Mouse (Mus musculus) 3T3-L1 (cell line): ENCODE measurements around the gene Gar1.

Source experiments
- DNase-seq: peaks from one replicate; pipeline ENCODE4 v3.0.0-alpha.2; 2015; ENCODE audit warnings: low read depth, low spot score

Gar1 gene

DNA sequence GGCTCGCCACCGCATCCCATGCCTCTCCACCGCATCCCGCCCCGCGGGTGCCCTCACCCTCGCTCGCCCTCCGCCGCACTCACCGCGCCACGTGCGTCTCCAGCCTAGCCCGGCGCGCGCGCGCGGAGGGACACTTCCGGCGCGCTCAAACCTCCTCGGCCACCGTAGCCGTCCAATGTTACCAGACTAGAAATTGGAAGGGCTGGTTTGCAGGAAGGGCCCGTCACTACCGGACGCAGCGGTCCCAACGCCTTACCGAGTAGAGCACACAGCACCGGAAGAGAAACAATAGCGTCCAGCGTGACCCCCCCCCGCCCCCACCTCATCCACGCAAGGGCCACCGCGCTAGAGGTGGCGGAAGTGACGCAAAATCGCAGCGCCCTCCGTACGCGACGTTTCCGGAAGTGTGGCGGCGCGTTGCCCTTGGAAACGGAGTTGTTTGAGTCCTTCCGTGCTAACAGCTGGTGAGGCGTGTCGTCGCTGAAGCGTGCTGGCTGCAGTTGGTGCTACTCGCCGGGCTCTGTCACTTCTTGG is at the start of gene Gar1:
Gar1 (minus strand) TSS at position 362 of the 534 bp plus-strand sequence.
- DNase-seq, result peak; percentile 98

DNA sequence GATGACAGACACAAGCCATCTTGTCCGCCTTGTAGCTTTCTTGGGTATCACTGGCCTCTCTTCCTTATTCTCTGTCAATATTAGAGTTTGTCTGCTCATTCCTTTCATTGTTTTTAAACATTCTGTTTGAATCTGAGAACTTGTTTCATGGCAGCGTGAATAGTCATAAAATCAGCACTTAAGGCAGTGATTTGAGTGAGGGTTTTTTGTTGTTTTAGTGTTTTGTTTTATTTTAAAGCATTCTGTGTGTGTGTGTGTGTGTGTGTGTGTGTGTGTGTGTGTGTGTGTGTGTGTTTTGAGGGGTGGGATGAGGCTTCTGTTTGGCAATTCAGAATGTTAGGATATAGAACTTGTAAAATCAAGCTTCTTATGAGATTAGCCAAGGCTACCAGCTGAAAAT is 48.7 kb upstream of the Gar1 start:
- no peak for DNase-seq

DNA sequence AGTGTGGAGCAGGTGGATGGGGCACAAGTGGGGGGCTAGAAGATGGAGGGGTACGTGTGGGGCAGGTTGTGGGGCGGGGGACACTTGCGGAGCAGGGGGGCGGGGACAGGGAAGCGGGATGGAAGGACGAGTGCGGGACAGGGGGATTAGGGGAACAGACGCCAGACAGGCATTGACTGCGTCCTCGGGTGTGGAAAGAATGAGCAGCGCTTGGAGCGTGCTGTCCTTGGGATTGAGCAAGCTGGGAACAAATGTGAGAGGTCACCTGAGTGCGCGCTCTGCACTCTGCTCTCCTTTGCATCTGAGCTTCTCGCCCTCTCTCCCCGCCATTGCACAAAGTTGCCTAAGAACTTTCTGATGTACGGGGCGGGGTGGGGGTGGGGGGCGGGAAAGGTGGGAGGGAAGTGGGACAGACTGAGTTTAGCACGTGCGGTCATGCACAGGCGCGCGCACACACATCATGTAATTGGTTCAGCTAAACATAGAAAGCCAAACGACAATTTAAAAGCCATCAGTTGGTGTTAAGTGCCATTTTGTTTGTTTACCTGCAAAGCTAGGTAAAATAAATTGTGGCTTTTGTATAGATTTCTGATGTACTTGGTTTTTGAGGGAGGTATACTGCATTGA is 48.0 kb upstream of the Gar1 start:
- DNase-seq, result peak; percentile 25

DNA sequence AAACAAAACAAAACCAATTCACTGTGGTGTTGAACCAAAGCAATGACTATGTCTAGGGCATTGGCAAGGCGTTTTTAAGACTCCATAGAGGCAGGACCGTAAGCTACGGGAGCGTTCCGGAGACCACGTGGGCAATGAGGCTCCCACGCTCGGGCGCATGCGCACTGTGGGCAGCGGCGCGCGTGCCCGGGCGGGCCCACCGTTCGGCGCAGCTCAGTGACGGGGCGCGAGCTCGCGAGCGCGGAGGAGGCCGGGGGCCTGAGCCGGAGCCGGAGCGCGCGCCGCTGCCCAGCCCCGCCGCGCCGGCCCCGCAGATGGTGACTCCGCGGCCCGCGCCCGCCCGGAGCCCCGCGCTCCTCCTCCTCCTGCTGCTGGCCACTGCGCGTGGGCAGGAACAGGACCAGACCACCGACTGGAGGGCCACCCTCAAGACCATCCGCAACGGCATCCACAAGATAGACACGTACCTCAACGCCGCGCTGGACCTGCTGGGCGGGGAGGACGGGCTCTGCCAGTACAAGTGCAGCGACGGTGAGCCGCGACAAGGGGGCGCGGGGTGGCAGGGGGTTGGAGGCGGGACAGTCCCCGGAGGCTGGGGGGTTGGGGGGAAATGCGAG is 47.3 kb upstream of the Gar1 start, which contains the start of gene Pla2g12a:
Pla2g12a (plus strand) TSS at position 202 of the 617 bp plus-strand sequence.
- DNase-seq, result peak; percentile 79

DNA sequence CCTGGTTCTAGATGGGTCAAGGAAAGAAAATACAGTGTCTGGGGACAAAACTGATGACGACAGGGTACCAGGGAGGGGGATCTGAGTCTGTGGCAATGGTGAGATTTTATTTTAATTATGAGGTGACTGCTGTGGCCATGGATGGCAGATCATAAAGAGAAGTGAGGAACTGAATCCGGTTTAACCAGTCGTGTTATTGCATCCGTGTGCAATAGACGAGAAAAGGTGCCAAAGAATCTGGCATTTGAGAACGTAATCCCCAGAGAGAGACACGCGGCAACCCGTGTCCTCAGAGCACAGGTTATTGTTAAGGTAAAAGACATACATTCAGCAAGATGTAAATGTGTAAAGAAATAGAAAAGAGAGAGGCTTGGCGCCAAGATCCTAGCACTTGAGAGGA is 46.1 kb upstream of the Gar1 start:
- DNase-seq, result no peak

DNA sequence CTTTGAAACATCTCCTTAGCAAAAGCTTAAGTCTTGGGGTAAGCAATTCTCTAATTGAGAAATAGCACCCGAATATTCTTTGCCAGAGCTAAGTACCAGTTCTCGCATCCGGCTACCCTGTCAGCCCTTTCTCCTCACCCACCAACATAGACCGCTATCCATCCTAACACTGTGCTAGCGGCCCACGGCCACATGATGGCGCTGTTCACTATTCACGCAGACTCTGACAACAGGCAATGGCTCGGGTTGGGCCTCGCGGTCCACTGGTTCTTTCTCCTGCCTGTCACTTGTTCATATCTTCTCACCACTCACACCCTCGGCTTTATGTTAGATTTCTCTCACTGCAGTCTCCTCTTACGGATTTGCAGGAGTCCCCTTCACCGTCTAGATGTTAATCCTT is 32.5 kb upstream of the Gar1 start:
- no peak for DNase-seq

DNA sequence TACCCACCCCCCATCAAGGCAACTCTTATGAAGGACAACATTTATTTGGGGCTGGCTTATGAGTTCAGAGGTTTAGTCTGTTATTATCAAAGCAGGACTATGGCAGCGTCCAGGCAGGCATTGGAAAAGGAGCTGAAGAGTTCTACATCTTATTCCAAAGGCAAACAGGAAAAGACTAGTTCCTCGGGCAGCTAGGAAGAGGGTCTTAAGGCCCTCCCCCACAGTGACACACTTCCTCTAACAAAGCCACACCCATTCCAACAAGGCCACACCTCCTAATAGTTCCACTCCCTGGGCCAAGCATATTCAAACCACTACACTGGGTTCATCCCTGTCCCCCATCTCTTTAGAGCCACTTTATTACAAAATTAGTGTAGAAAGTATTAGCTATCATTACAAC is 31.4 kb upstream of the Gar1 start:
- DNase-seq, result no peak

DNA sequence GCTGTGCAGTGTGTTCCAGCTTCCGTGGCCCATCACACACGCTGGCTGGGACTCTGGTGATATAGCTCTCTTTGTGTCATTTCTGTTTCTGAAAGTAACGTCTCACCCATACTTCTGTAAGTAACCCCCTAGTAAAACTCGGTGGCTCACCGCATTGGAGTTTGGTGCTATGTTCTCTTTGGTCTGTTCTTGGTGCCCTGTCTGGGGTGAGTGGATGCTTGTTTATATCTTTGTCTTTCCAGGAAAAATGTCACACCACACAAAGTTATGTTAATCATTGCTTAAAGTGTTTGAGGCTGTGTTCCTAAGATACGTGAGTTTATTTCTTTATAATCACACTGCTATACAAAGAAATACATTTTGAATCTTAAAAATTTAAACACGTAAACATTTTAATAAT is 15.7 kb upstream of the Gar1 start:
- DNase-seq, result no peak

DNA sequence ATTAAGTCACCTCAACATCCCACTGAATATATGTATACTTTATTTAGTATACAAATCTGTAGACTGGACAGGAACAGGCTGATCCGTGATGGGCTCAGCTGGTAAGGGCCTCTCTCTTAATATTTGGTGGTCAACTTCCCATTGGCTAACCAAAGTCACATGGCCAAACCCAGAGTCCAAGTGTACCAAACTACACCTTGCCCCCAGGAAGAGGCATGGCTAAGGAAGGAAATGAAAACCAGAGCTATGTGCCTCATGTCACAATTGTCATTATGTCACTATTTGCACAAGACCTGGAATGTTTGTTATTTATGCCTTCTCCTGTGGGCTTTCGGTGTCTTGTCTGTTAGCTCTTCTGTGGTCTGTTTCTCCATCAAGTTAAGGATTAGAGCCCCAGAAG is 14.7 kb upstream of the Gar1 start:
- DNase-seq, result no peak

DNA sequence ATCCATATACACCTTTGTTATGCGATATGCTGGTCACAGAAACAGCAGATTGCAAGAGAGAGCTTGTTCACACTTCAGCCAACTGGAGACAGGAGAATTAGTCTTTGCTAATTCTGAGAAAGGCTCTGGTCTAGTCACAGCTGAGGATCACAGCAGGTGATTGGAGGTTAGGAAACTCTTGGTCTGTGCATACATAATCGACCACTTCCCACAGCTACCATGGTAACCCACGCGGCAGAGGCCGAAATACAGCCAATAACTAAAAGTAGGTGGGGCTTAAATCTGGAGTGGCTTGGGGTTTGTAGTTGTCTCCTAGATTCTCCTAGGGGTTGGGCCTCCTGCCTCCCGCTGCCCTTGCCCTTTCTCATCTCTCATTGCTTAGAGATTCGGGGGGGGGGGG is 6.8 kb upstream of the Gar1 start:
- no peak for DNase-seq

DNA sequence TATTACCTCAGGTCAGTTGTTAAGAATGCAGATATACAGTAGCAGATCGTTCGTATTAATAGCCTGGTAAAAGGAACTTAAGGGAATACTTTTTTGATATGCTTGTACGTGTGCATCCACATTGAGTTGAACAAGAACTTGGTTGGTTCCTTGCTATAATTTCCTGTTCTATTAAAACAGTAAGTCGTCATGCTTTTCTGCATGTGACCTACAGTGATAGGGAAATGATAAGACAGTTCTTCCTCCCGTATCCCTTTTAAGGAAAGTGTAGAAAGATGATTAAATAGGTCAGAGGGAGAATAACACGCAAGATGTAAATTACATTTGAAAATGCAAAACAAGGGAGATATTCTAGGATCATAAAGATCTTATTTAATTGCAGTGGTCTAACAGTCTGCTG is 5.8 kb upstream of the Gar1 start:
- no peak for DNase-seq

DNA sequence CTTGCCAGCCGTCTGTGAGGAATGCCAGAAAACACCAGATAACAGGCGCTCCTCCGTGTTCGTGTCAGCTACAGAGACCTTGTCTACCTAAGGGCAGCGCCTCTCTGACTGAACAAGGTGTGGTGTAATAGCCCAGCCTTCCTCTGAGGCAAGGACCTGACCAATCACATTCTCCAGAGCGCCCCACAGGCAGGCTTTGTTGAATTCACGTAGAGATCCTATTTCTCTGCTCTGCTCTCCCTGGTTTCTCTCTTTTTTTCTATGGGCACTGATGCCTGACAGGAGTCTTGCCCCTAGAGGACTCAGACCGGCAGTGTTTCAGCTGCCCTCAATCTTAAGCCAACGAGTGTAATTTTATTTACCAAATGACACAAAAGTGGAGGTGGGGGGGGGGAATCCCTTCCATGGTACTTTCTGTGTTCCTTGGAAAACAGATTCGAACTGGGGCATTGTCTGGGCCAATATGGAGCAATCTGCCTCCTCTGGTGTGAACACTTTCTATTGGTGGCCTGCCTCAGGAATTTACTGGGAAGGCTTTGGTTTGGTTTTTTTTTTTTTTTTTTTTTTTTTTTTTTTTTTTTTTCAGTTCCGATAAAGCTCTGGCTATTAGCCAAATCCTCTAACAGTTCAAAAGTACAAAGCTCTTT is 5.0 kb upstream of the Gar1 start:
- no peak for DNase-seq

DNA sequence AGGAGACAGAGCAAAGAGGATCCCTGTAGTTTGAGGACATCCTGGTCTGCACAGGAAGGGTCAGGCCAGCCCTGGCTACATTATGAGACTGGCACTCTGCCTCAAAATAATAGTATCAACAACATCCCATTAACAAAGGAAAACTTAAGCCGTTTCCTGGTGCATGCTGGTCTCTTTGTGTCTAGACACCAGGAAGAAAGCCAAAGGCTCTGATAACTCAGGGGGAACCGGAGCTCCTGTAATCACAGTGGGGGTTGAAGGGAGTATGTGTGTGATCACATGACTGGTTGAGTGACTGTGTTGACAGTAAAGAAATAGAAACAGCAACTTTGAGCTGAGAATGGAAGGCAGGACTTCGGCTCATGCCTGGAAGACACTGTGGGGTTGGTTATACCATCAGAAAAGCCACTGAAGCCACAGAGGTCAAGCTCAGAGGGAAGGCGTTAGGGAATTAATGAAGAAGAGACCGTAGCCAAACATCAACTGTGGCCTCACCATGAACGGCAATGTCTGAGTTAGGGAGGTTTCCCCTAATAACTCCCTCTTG is 4.3 kb upstream of the Gar1 start, which contains the start of gene Cfi:
Cfi (plus strand) TSS at position 497 of the 547 bp plus-strand sequence.
- no peak for DNase-seq

DNA sequence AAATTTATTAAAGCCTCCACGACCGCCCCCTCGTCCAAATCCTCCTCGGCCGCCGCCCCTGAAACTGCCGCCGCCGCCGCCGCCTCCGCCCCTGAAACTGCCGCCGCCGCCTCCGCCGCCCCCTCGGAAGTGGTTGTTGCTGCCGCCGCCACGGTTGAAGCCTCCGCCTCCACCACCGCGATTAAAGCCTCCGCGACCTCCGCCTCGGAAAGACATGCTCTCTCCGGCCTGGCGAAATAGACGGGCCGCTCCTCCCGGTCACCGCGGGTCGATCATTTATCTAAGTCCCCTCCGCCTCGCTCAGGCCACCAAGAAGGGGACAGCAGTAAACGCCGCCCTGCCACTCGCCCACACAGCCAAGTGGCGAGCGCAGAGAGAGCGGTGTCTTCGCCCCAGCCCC is 570 bp downstream of the Gar1 start:
- no peak for DNase-seq

DNA sequence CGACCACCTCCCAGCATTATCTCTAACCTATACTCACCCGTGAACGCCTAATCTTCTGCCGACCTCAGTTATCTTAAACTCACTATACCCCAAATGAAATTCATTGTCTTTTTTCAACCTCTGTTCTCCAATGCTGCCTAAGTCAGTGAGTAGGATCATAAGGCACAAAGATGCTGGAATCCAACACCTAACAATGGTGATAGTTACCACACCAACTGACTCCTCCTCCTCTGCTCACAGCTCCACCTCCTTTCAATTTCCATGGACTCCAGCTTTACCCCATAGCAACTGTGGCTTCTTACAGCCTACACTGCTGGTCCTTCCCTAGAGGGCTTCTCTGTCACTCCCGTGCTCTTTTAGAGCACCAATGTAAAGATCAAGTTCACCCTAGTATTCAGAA is 3.5 kb downstream of the Gar1 start:
- DNase-seq, result peak; percentile 14

DNA sequence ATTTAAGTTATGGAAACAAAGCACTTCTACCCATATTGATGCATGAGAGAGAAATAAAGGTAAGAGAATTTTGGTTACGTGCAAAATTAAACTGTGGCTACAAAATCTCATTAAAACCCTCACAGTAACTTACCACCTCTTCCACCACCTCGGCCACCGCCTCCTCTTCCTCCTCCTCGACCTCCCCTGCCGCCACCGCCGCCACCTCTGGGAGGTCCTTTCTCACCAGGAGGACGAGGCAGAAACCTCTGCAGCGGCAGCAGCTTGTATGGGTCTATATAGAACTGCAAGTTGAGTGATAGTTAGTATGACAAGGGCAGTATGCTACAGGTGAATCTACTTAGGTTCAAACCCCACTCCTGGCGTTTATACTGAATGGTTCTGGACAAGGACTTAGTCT is 4.5 kb downstream of the Gar1 start:
- DNase-seq, result no peak

DNA sequence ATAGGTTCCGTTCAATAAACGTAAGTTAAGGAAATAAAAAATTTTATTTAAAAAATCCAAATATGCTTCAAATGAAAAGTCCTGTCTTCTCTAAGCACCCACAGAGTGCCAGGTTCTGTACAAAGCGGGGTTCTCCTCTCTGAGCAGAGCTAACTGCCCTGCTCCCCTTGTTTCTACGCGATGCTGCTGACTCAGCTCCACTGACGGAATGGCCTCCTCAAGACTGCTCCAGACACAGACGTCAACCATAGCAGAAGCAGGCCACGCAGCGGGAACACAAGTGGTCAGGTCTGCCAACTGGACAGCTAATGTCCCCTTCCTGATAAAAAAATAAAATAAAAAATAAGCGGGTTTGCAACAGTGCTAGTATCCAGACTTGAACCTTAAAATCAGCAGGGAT is 6.3 kb downstream of the Gar1 start:
- DNase-seq, result no peak

DNA sequence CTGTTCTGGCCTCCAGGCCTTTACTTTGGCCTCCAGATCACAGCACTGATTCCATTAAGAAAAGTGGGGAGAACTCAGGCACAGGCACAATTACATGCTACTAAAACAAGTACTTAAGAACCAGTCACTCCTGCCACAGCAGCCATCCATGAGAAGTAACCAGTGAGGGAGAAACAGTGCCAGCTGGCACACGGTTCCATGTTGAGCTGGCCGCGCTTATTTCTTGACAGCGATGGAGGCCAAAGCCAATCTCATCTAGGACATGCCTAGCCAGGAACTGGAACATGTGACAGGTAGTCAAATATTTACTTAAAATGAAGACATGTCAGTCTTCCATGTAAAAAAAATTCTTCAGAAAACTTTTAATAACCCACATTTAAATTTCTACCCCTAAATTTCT is 7.0 kb downstream of the Gar1 start:
- no peak for DNase-seq

DNA sequence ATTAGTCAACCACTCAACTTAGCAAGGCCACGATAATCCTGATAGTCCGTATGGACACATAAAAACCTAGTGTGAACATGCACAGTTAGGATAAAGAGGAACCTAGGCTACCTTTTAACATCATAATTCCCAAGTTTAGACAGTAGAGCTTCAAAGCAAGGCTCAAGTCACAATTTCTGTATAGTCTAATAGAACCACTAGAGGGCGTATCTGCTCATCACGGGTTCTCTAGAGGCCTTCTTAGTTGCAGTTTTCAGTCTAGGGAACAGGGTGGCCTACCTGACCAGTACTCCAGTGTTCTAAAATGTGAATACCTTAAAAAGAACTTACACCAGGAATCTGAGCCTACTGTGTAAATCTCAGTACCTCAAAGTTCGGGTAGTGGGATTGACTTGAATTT is 7.9 kb downstream of the Gar1 start:
- peak; percentile 79 for DNase-seq

DNA sequence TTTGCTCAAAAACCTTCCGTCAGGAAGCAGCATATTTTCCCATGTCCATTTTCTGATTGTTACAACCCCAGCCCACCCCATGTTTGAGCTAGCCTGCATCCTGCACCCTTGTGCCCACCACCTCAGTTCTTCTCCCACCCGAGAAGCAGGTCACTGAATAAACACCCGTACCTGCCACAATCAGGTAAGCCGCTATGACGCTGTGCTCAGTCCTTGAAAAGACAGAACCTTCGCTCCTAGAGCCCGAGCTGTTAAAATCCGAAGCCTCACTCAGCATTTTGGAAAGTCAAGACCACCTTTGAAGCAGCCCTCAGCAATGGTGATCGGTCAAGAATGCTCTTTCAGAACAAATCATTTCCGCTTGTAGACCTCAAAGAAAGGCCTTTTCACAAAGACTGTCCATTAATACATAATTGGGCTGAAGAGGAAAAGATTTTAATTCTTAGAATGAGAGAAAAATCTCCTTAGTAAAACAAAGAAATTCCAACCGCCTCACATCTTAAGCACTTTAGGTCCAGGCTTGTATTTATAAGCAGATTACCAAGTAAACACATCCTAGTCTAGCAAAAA is 8.9 kb downstream of the Gar1 start, which contains the start of gene Rrh:
Rrh (minus strand) TSS at position 382 of the 570 bp plus-strand sequence.
- no peak for DNase-seq

DNA sequence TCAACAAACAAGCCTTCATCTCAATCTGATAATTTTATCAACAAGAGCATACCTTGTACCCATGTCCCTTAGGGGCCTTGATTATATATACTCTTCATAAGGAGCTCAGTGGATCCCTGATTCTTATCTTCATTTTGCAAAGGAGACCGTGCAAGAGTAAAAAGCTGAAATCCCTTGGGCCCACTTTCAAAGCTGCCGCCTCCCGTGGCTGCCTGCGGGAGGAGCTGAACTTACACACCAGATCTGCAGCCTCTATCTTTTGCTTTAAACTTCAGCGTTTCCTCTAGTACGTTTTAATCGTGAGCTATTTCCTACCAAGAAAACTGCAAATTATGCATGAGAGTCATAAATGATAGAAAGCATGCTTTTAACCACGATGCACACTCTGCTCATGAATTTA is 9.5 kb downstream of the Gar1 start:
- DNase-seq, result no peak

DNA sequence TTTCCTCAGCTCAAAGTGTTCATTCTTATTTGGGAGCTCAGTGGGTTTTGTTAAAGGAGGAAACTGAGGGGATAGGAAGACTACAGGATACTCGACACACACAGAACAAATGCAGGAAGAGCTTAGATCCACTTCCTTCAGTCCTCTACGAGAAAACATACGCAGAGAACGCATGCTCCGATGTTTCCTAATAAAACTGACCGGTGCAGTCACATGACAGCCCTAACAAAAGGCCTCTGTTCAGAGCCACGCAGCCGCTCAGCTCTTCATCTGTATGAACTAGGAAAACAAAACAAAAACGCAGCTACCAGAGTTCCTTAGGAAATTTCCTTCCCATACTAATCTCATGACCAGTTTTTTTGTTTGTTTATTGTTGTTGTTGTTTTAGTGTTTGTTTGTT is 10.3 kb downstream of the Gar1 start:
- DNase-seq, result no peak
